Mouse (Mus musculus): Measurements from ENCODE around the gene Arhgap42.

Gene Arhgap42

GRCm38 (mm10) chr9:9238438-9239391, at the start of gene Arhgap42:
Gene Arhgap42 (minus strand): TSS chr9:9239101.
- peak; percentile 65 for DNase-seq (ENCODE audit: low spot score)

DNA sequence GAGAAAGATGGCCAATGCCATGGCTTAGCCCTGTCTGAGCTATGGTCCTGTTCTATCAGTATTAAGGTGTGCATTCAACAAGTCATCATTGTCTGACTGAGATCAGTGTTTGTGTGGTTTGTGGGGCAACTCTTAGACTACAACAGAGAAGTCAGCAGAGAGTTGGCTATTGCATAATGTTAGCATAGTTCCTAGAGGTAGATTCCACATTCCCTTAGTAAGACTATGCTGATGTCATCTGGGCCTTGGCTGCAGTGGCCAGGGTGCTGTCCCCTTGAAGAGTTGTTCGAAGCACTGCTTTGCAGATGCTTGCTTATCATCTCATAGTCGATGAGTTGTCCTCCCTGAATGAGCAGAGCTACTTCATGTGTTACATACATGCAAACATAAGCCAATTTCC, 49.2 kb upstream of the Arhgap42 start:
- no peak for DNase-seq (ENCODE audit: low spot score)

GRCm38 (mm10) chr9:9269305-9269704, 30.4 kb upstream of the Arhgap42 start:
- DNase-seq (ENCODE audit: low spot score): no peak

GRCm38 (mm10) chr9:9267606-9268601, 29.0 kb upstream of the Arhgap42 start:
- no peak for DNase-seq (ENCODE audit: low spot score)

DNA sequence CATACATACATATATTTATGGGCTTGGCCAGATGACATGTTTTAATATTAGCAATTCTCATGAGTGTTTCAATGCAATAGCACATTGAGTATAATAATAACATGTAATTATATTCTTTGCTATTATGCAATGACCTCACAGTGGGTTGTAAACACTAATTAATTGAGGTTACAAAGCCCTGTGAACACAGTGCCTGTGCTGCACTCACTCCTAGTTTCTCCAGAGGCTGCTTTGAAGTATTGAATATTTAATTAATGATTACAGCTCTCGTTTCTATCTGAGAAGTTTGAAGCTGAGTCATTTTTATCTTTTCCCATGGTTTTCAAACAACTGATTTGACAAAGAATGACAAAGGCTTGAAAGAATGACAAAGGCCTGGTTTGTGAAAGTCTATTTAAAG, 24.6 kb upstream of the Arhgap42 start:
- no peak for DNase-seq (ENCODE audit: low spot score)

- no peak for DNase-seq (ENCODE audit: low spot score)
Observed at GRCm38 (mm10) chr9:9262479-9262878, 23.6 kb upstream of the Arhgap42 start.

GRCm38 (mm10) chr9:9254764-9255163, 15.9 kb upstream of the Arhgap42 start:
- DNase-seq (ENCODE audit: low spot score): no peak

- no peak for DNase-seq (ENCODE audit: low spot score)
Observed at GRCm38 (mm10) chr9:9248529-9248928, 9.6 kb upstream of the Arhgap42 start.

DNA sequence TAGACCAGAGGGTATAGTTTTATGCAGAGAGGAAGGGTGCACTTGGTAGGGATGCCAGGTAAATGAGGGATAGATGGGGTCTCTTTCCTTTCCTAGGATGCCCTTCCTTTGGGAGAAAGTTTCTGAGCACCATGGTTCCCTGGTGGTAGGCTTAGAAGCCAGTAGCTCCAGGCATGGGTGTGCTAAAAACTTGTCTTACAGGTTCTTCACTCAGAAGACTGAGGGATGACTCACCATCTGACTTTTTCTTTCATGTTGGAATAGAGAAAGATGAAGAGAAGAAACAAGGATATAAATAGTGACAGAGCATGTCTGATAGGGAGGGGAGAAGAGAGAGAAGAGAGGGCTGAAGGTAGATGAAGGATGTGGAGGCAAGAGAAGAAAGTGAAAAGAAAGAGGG, 7.1 kb upstream of the Arhgap42 start:
- DNase-seq (ENCODE audit: low spot score): no peak

GRCm38 (mm10) chr9:9243834-9244233, 4.9 kb upstream of the Arhgap42 start:
- DNase-seq (ENCODE audit: low spot score): no peak

GRCm38 (mm10) chr9:9241202-9241795, 2.4 kb upstream of the Arhgap42 start:
- DNase-seq (ENCODE audit: low spot score): no peak

- DNase-seq (ENCODE audit: low spot score): no peak
Observed at GRCm38 (mm10) chr9:9237511-9237910, 1.4 kb downstream of the Arhgap42 start.

GRCm38 (mm10) chr9:9229662-9230061, 9.2 kb downstream of the Arhgap42 start:
- DNase-seq (ENCODE audit: low spot score): no peak

DNA sequence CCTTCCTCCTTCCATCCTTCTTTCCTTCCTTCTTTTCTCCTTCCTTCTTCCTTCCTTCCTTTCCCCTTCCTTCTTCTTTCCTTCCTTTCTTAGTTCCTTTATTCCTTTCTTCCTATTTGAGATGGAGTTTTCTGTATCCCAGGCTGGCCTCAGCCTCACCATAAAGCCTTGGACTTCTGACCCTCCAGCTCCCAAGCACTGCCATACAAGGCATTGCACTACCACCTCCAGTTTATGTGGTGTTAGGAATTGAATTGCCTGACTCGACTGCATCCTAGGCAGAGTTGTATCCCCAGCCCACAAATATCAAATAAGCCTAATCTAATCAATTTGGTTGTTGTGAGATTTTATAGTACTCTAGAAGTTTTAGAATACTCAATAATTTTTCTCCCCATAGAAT, 14.1 kb downstream of the Arhgap42 start:
- no peak for DNase-seq (ENCODE audit: low spot score)

DNA sequence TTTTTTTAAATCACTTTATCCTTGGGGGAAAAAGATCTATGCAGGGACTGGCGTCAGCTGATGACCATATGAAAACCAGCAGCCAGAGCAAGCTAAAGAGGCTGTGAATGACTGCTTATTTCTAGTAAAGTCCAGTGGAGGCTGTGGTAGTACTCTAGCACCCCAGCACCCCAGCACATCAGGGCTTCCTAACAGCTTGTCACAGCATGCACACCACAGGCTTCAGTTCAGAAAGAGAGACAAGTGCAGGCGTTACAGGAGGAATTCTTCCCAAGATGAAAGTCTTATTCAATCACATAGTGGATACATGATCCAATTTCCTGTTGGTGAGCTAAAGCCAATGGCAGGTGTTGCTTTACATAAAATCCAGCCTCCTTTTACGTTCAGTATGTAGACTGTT, 15.5 kb downstream of the Arhgap42 start:
- no peak for DNase-seq (ENCODE audit: low spot score)

DNA sequence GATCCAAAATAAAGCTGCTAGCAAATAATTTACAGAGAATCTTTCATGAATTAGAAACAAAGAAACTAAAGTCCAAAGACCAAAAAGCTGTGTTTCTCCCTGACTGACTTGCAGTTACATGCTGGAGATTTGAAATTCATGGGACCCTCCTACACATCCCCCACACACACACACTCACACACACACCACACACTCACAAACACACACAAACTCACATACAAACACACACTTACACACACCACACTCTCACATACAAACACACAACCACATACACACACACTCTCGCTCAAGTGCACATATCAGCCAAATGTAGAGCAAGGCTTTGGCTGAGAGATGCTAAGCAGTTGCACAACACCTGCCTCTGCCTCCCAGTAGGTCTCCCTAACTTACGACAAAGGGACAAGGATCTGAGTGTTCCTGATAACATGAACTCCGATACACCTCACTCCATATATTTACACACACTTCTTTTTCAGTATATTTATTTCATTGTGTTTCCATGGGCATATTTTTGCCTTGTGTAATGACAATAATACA, 16.9 kb downstream of the Arhgap42 start:
- DNase-seq (ENCODE audit: low spot score): no peak

DNA sequence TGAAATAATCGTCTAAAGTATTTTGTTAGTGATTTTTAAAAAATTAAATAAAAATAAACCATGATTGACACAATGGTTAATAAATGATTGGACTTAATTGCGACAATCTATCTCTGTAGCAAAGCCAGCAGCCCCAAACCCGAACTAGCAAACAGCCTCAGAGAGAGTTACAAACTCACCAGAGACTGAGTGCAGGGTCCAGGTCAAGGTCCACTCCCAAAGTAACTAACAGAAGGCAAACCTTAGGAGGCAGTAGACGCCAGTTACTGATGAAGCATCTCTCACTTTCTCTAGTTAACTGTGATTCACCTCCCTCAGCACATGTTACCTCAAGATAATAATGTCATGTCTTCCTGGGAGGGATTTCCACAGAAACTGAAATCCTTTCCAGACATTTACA, 17.7 kb downstream of the Arhgap42 start:
- no peak for DNase-seq (ENCODE audit: low spot score)

DNA sequence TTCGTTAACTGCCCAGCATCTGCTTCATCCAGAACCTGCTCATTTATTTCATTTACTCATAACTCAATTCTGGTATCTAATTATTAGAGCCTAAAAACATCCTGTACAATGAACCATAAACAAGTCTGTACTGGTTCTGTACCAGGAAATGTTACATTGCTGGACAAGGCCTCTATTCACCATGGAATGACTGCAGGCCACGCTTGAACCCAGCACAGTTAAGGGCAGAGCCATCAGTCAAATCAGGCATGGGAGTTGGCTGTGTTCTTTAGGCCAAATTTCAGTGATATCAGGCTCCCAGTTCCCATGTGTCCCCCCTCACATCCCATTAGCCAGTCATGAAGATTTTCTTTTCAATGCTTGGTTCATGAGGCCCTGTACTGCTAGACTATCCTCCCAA, 20.6 kb downstream of the Arhgap42 start:
- no peak for DNase-seq (ENCODE audit: low spot score)

DNA sequence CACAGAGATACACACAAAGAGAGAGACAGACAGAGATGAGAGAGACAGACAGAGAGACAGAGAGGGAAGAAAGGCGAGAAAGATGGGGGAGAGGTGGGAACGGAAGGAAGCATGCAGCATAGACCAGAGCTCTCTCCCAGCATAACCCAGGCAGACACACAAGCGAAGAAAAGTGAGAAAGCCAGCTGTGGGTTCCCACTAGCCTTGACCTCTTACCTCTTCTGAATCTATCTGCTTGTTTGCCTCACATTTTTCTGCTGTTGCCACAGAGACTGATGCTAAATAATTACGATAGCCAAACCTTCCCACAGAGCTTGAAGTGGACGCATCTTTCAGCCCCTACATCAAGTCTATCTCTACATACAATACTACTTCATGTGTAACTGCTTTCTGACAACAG, 24.1 kb downstream of the Arhgap42 start:
- peak; percentile 55 for DNase-seq (ENCODE audit: low spot score)

DNA sequence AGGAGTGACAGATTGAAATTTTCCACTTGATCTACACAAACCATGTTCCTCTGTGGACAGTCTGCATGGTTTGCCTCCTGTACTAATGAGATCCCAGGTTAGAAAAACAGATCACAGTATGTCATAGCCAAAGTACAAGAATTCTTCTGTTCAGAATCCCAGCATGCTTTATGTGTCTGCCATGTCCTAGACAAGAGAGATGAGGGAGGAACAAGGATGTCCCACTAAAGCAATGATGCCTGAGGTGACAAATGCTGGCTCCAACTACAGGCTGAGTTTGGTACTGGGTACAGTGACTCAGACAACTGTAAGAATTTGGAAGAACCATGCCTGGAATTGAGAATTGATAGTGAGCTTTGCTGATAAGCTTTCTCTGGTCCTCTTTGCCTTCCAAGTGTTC, 24.6 kb downstream of the Arhgap42 start:
- no peak for DNase-seq (ENCODE audit: low spot score)

DNA sequence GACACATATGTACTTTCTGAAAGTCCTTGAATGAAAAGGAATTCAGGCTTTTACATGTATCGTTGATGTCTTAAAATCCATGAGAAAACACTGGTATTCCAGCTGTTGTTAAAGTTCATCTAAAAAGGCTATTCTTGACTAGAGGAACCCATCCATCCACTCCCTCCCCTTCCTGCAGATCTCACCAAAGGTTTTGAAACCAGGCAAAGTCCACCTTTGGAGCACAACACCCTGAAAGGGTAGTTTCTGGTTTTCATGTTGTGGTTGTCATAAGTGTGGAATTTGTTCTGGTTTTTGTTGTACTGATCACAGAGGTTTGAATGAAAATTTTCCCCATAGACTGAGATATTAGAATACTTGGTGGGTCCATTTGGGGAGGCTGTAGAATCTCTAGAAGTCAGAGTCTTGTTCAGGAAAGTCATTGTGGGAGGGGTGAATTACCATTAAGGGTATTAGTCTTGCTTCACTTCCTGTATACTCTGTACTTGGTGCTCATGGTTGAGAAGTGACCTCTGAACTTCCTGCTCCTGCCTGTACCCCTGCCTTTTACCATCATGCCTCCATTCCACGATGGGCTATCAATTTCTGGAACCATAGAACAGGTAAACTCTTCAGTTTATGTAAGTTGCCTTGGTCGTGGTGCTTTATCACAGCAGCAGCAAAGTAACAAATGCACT, 27.4 kb downstream of the Arhgap42 start:
- DNase-seq (ENCODE audit: low spot score): no peak
